In genomic region chr8:26305061-26305879, GRCm38 (mm10) we compare ENCODE assay signal across 13 mouse cellular contexts.
DNase-seq lines count a peak whose midpoint lies in the region; ATAC-seq and TF ChIP-seq lines count a peak whose summit lies in the region.
"Had no signal": no experiment of that assay in that cellular context is flagged by ENCODE, and none has a peak within 500 bp of the region (broad histone marks: within the 10 kb centered on the region; RNA-seq: fewer than 3 reads in every experiment).

No protein-coding gene starts in this region.

- no peaks in the 10 kb centered on the region for H3K36me3 ChIP-seq in kidney, embryonic 15.5 days
- H3K36me3 ChIP-seq in forebrain, embryonic 13.5 days (ENCODE audit: poor library complexity, severe bottlenecking), result no peaks in the 10 kb centered on the region
- H3K36me3 ChIP-seq: embryonic facial prominence, embryonic 13.5 days had no signal

- H3K4me2 ChIP-seq in kidney, embryonic 15.5 days, result peak overlapping the region; percentile 31
- no peak overlapping the region for H3K4me2 ChIP-seq in forebrain, embryonic 13.5 days
- H3K4me2 ChIP-seq: embryonic facial prominence, embryonic 13.5 days had no signal

- TF ChIP-seq POLR2A in lung, adult 2 months (IDR thresholded peaks at IDR 0.05; ENCODE audit: borderline replicate concordance, extremely low read depth, low read depth, low read length), result no peak

- H3K27me3 ChIP-seq in kidney, embryonic 15.5 days, result peaks cover 10% of the 10 kb centered on the region; the same call in 1 of the 2 replicates
- H3K27me3 ChIP-seq in forebrain, embryonic 13.5 days, result no peaks in the 10 kb centered on the region
- H3K27me3 ChIP-seq: embryonic facial prominence, embryonic 13.5 days had no signal

- peak overlapping the region; percentile 67 for H3K27ac ChIP-seq in kidney, embryonic 15.5 days
- H3K27ac ChIP-seq in forebrain, embryonic 13.5 days, result peak overlapping the region; percentile 59
- H3K27ac ChIP-seq: embryonic facial prominence, embryonic 13.5 days had no signal

- 15% methylated on average over 18 of the region's 18 CpGs for WGBS in kidney, embryonic 15.5 days
- WGBS in forebrain, embryonic 13.5 days, result 62% methylated on average over 18 of the region's 18 CpGs
- WGBS in lung, adult 2 months, result 62% methylated on average over 18 of the region's 18 CpGs

- no peak overlapping the region for H3K9ac ChIP-seq in kidney, embryonic 15.5 days
- no peak overlapping the region for H3K9ac ChIP-seq in forebrain, embryonic 13.5 days
- H3K9ac ChIP-seq: embryonic facial prominence, embryonic 13.5 days had no signal

- ATAC-seq in kidney, embryonic 15.5 days (replicated peaks; ENCODE audit: low FRiP score), result peak; percentile 88
- ATAC-seq in forebrain, embryonic 13.5 days, result peak; percentile 87
- ATAC-seq: Patski had no signal

- no peaks in the 10 kb centered on the region for H3K9me3 ChIP-seq in kidney, embryonic 15.5 days (replicated peaks)
- H3K9me3 ChIP-seq in forebrain, embryonic 13.5 days (replicated peaks), result no peaks in the 10 kb centered on the region
- H3K9me3 ChIP-seq: embryonic facial prominence, embryonic 13.5 days had no signal

- DNase-seq in kidney, postnatal 36 days, result no peak
- peak; percentile 87 for DNase-seq in mesoderm, embryonic 11.5 days (ENCODE audit: low read depth, low spot score)
- DNase-seq in retina, postnatal 1 day, result peak; percentile 86
- DNase-seq in lung, adult 2 months, result no peak
- no peak for DNase-seq in adrenal gland, adult 18-20 months (ENCODE audit: low spot score in 2 of 2)
- no peak for DNase-seq in thymus, postnatal 14 days
- DNase-seq: B cell, adult 2 months; gastrocnemius, postnatal 14 days; lung, postnatal 10 days had no signal

- TF ChIP-seq CTCF in lung, adult 2 months (IDR thresholded peaks at IDR 0.05; ENCODE audit: insufficient read depth, low read length), result no peak

- H3K4me1 ChIP-seq in kidney, embryonic 15.5 days, result peaks cover 33% of the 10 kb centered on the region
- H3K4me1 ChIP-seq in forebrain, embryonic 13.5 days, result peaks cover 17% of the 10 kb centered on the region
- no peaks in the 10 kb centered on the region for H3K4me1 ChIP-seq in lung, adult 2 months (ENCODE audit: control insufficient read depth, insufficient read depth, low read length)

- no peak overlapping the region for H3K4me3 ChIP-seq in kidney, embryonic 15.5 days (replicated peaks)
- no peak overlapping the region for H3K4me3 ChIP-seq in forebrain, embryonic 13.5 days
- H3K4me3 ChIP-seq in lung, adult 2 months (replicated peaks; ENCODE audit: extremely low read depth, low read depth, low read length), result no peak overlapping the region
- H3K4me3 ChIP-seq: embryonic facial prominence, embryonic 13.5 days had no signal

Comparison
In these comparisons a context has a peak if more than half of its experiments do, and no peak if none do; other contexts are left out.
1. DNase-seq: peak in mesoderm, embryonic 11.5 days (single experiment) and retina, postnatal 1 day (single experiment); none in kidney, postnatal 36 days (0 of 2), lung, adult 2 months (single experiment), adrenal gland, adult 18-20 months (0 of 2) and thymus, postnatal 14 days (single experiment).